Mouse (Mus musculus): ENCODE results near the gene Slc25a22. TPM values are rescaled to one million over a fixed set of nuclear protein-coding genes. Genes with fewer than 3 reads are reported as not detected.
A peak's percentile ranks its signal among the peaks of the same experiment; 100 is the strongest.

Slc25a22 gene
- polyA plus RNA-seq, 1 experiment from 2014 or later, result 49.6 TPM

DNA sequence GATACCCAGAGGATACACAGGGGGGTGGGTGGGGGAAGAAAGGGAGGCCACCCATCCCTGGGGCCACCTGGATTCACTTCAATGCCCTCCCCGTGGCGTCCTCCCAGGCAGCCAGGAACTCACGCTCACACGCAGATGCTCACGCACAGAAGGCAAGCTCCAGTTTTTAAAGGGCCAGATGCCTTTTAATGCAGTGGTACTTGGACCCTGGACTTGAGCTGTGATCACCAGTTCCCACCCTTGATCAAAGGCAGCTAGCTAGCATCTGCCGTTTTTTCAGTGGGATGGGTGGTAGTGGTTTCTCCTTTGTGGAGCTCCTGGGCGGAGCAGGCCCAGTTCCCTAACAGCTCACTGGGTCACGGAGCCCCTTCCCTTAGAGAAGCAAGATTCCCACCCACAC, 3.2 kb downstream of the Slc25a22 start:
- no peak for DNase-seq (ENCODE audit: extremely low spot score, low spot score)
- Histone ChIP-seq H3K9me3 (no peaks in the 10 kb centered on the region), H3K36me3 (replicated peaks) (peaks cover 58% of the 10 kb centered on the region), H3K27me3 (ENCODE audit: poor library complexity, severe bottlenecking) (no peaks in the 10 kb centered on the region), H3K4me1 (peaks cover 71% of the 10 kb centered on the region), H3K4me3 (peak overlapping the region; percentile 72), H3K27ac (peak overlapping the region; percentile 86)
- WGBS, result 14% methylated on average over 8 of the region's 8 CpGs

DNA sequence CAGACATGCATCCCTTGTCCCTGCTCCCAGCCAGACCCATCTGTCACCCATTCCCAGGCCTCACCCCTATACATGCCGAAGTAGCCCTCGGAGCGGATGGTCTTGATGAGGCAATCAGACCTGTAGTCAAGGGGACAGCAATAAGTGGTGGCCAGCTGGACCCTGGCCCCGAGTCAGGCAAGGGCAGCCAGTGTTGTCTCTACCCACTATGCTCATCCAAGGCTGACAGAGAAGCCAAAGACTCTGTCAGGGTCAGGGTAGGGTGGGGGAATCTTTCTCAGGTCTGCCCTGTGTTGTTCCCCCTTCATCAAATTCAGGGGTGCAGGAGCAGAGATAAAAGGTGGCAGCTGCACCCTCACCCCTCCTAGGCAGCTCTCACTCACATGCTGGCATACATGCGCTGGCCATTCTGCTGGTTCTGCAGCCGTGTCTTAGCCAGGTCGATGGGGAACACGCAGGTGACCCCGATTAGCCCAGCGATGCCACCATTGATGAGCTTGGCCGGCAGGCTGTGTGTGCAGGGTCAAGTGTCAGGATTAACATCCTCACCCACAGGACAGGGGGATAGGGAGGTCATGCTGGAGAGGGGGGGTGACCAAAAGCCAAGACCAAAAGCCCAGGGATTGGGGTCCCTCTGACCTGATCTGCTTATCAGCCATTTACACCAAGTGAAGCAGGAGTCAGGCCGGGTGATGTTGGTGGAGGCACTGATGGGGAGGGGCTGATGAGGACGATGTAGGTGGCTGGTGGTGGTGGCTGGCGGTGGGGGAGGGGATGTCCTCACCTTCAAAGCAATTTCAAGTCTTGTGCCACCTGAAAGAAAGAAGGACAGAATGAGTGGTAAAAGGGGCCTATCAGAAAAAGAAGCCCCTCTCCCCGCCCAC, 3.9 kb downstream of the Slc25a22 start:
- Histone ChIP-seq H3K27me3 (ENCODE audit: poor library complexity, severe bottlenecking) (no peaks in the 10 kb centered on the region), H3K9me3 (no peaks in the 10 kb centered on the region), H3K4me1 (peaks cover 78% of the 10 kb centered on the region), H3K36me3 (replicated peaks) (peaks cover 51% of the 10 kb centered on the region), H3K4me3 (peak overlapping the region; percentile 72), H3K27ac (peak overlapping the region; percentile 86)
- DNase-seq (ENCODE audit: extremely low spot score, low spot score), result no peak
- WGBS, result 79% methylated on average over 15 of the region's 15 CpGs

- peaks cover 42% of the 10 kb centered on the region for H3K36me3 ChIP-seq (replicated peaks)
- 86% methylated on average over 6 of the region's 6 CpGs for WGBS
- H3K27ac ChIP-seq, result 0 out of 2 replicates have a peak overlapping the region, but pooled peaks have one; percentile 86
- no peaks in the 10 kb centered on the region for H3K9me3 ChIP-seq
- H3K4me3 ChIP-seq, result peak overlapping the region; percentile 72; the same call in 1 of the 2 replicates
- H3K4me1 ChIP-seq, result peaks cover 83% of the 10 kb centered on the region
- DNase-seq (ENCODE audit: extremely low spot score, low spot score), result no peak
- peaks cover 2% of the 10 kb centered on the region; the same call in 1 of the 2 replicates for H3K27me3 ChIP-seq (ENCODE audit: poor library complexity, severe bottlenecking)
Observed at GRCm38 (mm10) chr7:141432741-141433516, 4.8 kb downstream of the Slc25a22 start.

- 86% methylated on average over 8 of the region's 8 CpGs for WGBS
- H3K36me3 ChIP-seq (replicated peaks), result peaks cover 39% of the 10 kb centered on the region
- H3K4me3 ChIP-seq, result peak overlapping the region; percentile 10; the same call in 1 of the 2 replicates
- no peak for DNase-seq (ENCODE audit: extremely low spot score, low spot score)
- H3K27ac ChIP-seq, result no peak overlapping the region
- no peaks in the 10 kb centered on the region for H3K9me3 ChIP-seq
- H3K4me1 ChIP-seq, result peaks cover 76% of the 10 kb centered on the region
- peaks cover 8% of the 10 kb centered on the region; the same call in 1 of the 2 replicates for H3K27me3 ChIP-seq (ENCODE audit: poor library complexity, severe bottlenecking)
Observed at GRCm38 (mm10) chr7:141432186-141432611, 5.5 kb downstream of the Slc25a22 start.

DNA sequence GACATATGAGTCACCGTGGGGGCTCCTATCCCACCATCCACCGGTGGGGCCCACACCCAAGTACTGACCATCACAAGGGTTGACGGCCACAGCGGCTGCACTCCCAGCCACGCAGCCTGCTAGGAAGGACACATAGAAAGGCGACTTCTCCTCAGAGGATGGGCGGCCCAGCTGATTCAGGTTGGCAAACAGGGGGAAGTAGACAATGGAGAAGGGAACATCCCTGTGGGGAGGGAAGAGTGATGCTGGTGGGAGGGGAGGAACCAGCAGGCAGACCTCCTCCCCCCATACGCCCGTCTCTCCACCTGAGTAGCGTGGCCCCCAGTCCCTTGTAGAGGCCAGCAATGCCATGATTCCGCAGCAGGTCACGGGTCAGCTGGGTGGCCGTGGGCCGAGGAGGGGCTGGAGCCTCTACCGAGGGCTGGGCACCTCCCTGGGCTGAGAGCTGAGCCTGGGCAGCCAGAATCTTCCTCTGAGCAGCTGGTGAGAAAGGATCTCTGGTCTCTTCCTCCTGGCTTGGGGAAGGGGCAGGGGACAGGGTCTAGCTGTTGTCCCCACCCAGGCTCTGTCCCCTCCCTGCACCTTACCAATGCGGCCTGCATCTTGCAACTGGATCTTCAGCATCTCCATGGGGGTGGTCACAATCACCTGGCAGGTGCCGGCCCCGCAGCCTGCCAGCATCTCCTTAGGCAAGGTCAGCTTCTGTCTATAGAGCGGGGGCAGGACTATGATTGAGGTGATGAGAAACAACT, 6.1 kb downstream of the Slc25a22 start:
- H3K27ac ChIP-seq, result no peak overlapping the region
- H3K9me3 ChIP-seq, result no peaks in the 10 kb centered on the region
- 94% methylated on average over 19 of the region's 19 CpGs for WGBS
- H3K27me3 ChIP-seq (ENCODE audit: poor library complexity, severe bottlenecking), result peaks cover 8% of the 10 kb centered on the region; the same call in 1 of the 2 replicates
- no peak overlapping the region for H3K4me3 ChIP-seq
- H3K36me3 ChIP-seq (replicated peaks), result peaks cover 39% of the 10 kb centered on the region
- H3K4me1 ChIP-seq, result peaks cover 70% of the 10 kb centered on the region
- DNase-seq (ENCODE audit: extremely low spot score, low spot score), result no peak

GRCm38 (mm10) chr7:141430585-141431240, 7.0 kb downstream of the Slc25a22 start:
- Histone ChIP-seq H3K9me3 (no peaks in the 10 kb centered on the region), H3K27me3 (ENCODE audit: poor library complexity, severe bottlenecking) (peaks cover 8% of the 10 kb centered on the region), H3K36me3 (replicated peaks) (peaks cover 39% of the 10 kb centered on the region), H3K27ac (no peak overlapping the region), H3K4me1 (peaks cover 61% of the 10 kb centered on the region), H3K4me3 (no peak overlapping the region; the same call in 1 of the 2 replicates)
- no peak for DNase-seq (ENCODE audit: extremely low spot score, low spot score)
- 97% methylated on average over 9 of the region's 9 CpGs for WGBS

DNA sequence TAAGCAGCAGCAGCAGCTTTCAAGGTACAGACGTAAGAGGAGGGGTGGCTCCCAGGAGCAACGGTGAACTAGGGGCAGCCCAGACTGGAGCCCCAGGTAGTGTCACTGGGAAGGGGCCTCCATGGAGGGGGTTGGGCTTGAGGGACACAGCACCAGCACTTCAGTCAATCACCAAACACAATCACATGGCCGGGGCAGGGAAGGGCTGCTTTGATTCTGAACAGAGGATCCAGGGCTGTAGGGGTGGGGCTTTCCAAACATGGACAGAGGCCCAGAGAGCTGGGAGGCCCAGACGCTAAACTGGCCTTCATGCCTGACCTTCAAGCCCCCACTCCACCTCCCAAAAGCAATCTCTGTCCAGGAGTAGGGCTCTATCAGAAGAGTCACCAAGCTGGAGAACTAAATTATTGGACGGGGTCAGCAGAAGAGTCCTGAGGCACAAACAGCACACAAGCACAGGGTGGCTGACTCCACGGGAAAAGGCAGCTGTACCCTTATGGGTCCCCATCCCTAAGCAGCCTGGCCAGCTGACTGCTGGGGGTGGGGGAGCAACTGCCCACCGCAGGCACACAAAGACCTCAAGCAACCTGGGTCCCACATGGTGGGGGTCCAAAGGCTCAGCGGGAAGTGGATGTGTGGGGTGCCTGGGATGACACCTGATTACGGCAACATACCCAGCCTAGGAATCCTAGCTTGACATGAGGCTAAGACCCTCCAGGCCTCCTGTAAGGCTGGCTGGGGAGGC, 7.7 kb downstream of the Slc25a22 start:
- DNase-seq (ENCODE audit: extremely low spot score, low spot score), result no peak
- Histone ChIP-seq H3K4me1 (peaks cover 54% of the 10 kb centered on the region), H3K36me3 (replicated peaks) (peaks cover 39% of the 10 kb centered on the region), H3K27me3 (ENCODE audit: poor library complexity, severe bottlenecking) (peaks cover 8% of the 10 kb centered on the region), H3K27ac (no peak overlapping the region), H3K9me3 (no peaks in the 10 kb centered on the region), H3K4me3 (peak overlapping the region; percentile 55; the same call in 1 of the 2 replicates)
- 73% methylated on average over 9 of the region's 9 CpGs for WGBS

GRCm38 (mm10) chr7:141429310-141429709, 8.4 kb downstream of the Slc25a22 start, which contains the start of gene Cend1:
TSS of gene Cend1 (minus strand) at chr7:141429491.
- H3K4me1 ChIP-seq, result peaks cover 47% of the 10 kb centered on the region
- peak within 1 kb of the TSS; percentile 68 for H3K27ac ChIP-seq
- peak; percentile 70 for DNase-seq (ENCODE audit: extremely low spot score, low spot score)
- peak within 1 kb of the TSS; percentile 55 for H3K4me3 ChIP-seq
- H3K9me3 ChIP-seq, result no peaks in the 10 kb centered on the region
- WGBS, result 4% methylated on average over 19 of the region's 19 CpGs
- H3K36me3 ChIP-seq (replicated peaks), result peaks cover 39% of the 10 kb centered on the region
- H3K27me3 ChIP-seq (ENCODE audit: poor library complexity, severe bottlenecking), result peaks cover 8% of the 10 kb centered on the region

DNA sequence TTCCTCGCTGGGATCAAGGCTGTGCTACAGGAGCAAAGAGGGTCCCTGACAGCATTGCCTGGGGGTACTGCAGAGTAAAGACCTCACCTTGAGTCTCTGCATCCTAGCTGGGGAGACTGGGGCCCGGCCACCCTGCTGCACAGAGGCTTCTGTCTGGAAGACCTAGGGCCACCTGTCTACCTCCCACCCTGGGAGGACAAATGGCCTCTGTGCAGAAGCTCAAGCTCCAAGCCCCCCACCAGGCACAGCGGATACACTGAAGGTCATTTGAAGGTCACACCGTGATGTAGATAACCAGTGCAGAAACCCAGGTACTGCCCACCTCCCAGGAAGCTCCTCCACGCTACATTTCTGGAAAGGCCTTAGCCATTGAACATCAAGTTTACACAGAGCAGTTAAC, 9.0 kb downstream of the Slc25a22 start:
- 52% methylated on average over 5 of the region's 5 CpGs for WGBS
- Histone ChIP-seq H3K27ac (peak overlapping the region; percentile 68), H3K9me3 (no peaks in the 10 kb centered on the region), H3K36me3 (replicated peaks) (peaks cover 35% of the 10 kb centered on the region), H3K4me1 (peaks cover 41% of the 10 kb centered on the region), H3K27me3 (ENCODE audit: poor library complexity, severe bottlenecking) (peaks cover 8% of the 10 kb centered on the region), H3K4me3 (peak overlapping the region; percentile 55)
- DNase-seq (ENCODE audit: extremely low spot score, low spot score), result no peak

GRCm38 (mm10) chr7:141426948-141427730, 10.6 kb downstream of the Slc25a22 start:
- Histone ChIP-seq H3K4me3 (no peak overlapping the region), H3K4me1 (peaks cover 30% of the 10 kb centered on the region), H3K36me3 (replicated peaks) (peaks cover 19% of the 10 kb centered on the region), H3K27ac (no peak overlapping the region), H3K27me3 (ENCODE audit: poor library complexity, severe bottlenecking) (peaks cover 8% of the 10 kb centered on the region), H3K9me3 (no peaks in the 10 kb centered on the region)
- no peak for DNase-seq (ENCODE audit: extremely low spot score, low spot score)
- WGBS, result 89% methylated on average over 12 of the region's 12 CpGs

GRCm38 (mm10) chr7:141423811-141424210, 13.9 kb downstream of the Slc25a22 start:
- no peak overlapping the region for H3K27ac ChIP-seq
- H3K36me3 ChIP-seq (replicated peaks), result no peaks in the 10 kb centered on the region
- no peaks in the 10 kb centered on the region for H3K9me3 ChIP-seq
- WGBS, result 87% methylated on average over 4 of the region's 4 CpGs
- peaks cover 8% of the 10 kb centered on the region for H3K27me3 ChIP-seq (ENCODE audit: poor library complexity, severe bottlenecking)
- no peak overlapping the region for H3K4me3 ChIP-seq
- peaks cover 7% of the 10 kb centered on the region for H3K4me1 ChIP-seq
- DNase-seq (ENCODE audit: extremely low spot score, low spot score), result no peak
